Mouse (Mus musculus): ENCODE data around the gene Serping1. TPM values are rescaled to one million over a fixed set of nuclear protein-coding genes. Genes with fewer than 3 reads are reported as not detected.
A peak's percentile ranks its signal among the peaks of the same experiment; 100 is the strongest.

The Serping1 gene
- polyA plus RNA-seq, 1 experiment: 0.15 TPM

DNA sequence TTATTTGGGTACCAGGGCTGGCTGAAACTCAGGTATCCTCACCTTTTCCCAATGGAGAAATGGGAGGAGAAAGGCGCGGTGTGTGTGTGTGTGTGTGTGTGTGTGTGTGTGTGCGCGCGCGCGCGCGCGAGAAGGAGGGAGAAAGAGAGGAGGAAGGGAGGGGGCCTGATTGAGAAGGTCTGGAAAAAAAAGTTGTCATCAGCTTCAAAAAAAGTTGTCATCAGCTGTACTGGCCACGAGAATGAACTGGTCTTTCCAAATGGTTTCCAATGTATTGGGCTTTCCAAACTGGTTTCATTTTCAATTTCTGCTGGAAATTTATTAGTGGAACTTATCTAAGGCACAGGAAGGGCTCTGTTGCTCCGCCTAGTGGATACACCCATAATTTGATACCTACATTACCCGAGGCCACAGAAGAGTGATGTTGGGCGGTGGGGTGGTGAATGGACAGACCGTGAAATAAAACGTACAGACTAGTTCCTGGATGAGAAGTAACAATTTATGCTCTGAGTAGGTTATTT lies 23.9 kb upstream of the Serping1 start:
- H3ac ChIP-seq (ENCODE audit: control insufficient read depth, insufficient read length, low read depth): peak overlapping the region; percentile 50
- no peaks in the 10 kb centered on the region for H3K27me3 ChIP-seq (ENCODE audit: control insufficient read depth, insufficient read depth, insufficient read length)
- TF ChIP-seq MYOD1 (IDR thresholded peaks at IDR 0.05; ENCODE audit: control insufficient read depth, insufficient read length, low read depth) (no peak), MYOG (IDR thresholded peaks at IDR 0.05; ENCODE audit: control insufficient read depth, extremely low read depth, insufficient read length) (no peak)
- H3K4me3 ChIP-seq (ENCODE audit: insufficient read depth, poor library complexity, severe bottlenecking): peak overlapping the region; percentile 59
- H3K79me2 ChIP-seq (ENCODE audit: control insufficient read depth, insufficient read depth): no peaks in the 10 kb centered on the region
- no peaks in the 10 kb centered on the region for H3K79me3 ChIP-seq (ENCODE audit: low read depth)
- no peaks in the 10 kb centered on the region for H3K36me3 ChIP-seq (ENCODE audit: control insufficient read depth, insufficient read depth)

DNA sequence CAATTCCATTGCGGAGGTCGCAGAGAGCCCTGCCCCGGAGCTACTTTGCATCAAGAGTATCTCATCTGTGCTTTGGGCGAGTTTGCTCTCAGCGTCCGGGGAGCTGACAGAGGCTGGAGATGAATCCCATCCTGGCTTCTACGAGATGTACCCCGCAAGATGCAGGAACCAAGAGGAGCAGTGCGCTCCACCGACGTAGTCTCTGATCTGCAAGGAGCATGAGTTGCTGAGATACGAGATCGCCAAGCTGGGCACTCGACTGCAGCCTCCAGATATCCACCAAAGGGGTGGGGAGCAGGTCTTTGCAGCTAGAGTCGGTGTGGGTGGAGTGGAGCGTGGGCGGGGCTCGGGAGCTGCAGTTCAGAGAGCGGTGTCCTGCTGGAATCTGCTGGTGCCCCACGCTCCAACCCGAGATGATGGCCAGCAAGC lies 23.3 kb upstream of the Serping1 start, which contains the start of gene Ube2l6:
Gene Ube2l6 (plus strand): TSS at position 336 of the 429 bp plus-strand sequence.
- TF ChIP-seq MAX (IDR thresholded peaks at IDR 0.05): no peak
- TF ChIP-seq MYOD1 (IDR thresholded peaks at IDR 0.05; ENCODE audit: control insufficient read depth, insufficient read length, low read depth): no peak
- TF ChIP-seq CEBPB (IDR thresholded peaks at IDR 0.05; ENCODE audit: low read depth): no peak
- no peak for TF ChIP-seq MYOG (IDR thresholded peaks at IDR 0.05; ENCODE audit: control insufficient read depth, extremely low read depth, insufficient read length)
- H3K36me3 ChIP-seq (ENCODE audit: control insufficient read depth, insufficient read depth): no peaks in the 10 kb centered on the region

DNA sequence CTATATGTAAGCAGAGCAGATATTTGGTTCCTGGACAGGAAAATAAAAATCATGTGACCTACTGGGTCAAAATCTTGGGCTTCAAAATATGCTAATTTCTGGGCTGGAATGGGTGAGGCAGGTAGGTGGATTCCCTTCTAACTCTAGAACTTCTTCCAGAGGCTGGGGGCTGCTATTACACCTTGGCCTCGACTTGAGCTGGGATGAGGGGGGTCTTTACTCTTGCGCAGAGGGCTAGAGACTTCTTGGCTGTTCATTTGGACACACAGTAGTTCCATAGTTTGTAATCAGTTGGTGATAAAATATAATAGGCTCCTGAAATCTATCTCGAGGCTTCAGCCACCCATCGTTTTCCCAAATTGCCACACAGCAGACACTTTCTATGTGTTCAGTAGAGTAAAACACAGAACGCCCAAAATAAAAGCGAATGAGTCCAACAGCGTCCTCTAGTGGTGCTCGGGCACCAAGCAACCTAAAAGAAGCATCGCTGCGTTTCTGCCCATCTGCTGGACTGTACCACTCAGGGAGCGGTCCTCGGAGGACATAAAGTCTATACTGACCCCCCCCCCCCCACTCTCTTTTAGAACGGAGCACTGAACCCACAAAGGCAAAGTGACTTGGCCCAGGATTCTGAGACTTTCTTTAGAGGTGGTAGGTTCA lies 22.7 kb upstream of the Serping1 start:
- Histone ChIP-seq H3ac (ENCODE audit: control insufficient read depth, insufficient read length, low read depth) (peak overlapping the region; percentile 50), H3K79me3 (ENCODE audit: low read depth) (no peaks in the 10 kb centered on the region), H3K36me3 (ENCODE audit: control insufficient read depth, insufficient read depth) (no peaks in the 10 kb centered on the region), H3K4me3 (ENCODE audit: insufficient read depth, poor library complexity, severe bottlenecking) (peak overlapping the region; percentile 59), H3K79me2 (ENCODE audit: control insufficient read depth, insufficient read depth) (no peaks in the 10 kb centered on the region), H3K27me3 (ENCODE audit: control insufficient read depth, insufficient read depth, insufficient read length) (no peaks in the 10 kb centered on the region)
- TF ChIP-seq CTCF (IDR thresholded peaks at IDR 0.05; ENCODE audit: control insufficient read depth, insufficient read depth, insufficient read length): peak; percentile 77
- no peak for TF ChIP-seq MYOG (IDR thresholded peaks at IDR 0.05; ENCODE audit: control insufficient read depth, extremely low read depth, insufficient read length)

More for the DNA sequence above, 23.3 kb upstream of the Serping1 start, which contains the start of gene Ube2l6:
- no peaks in the 10 kb centered on the region for H3K79me3 ChIP-seq (ENCODE audit: low read depth)
- peak within 1 kb of the TSS; percentile 59 for H3K4me3 ChIP-seq (ENCODE audit: insufficient read depth, poor library complexity, severe bottlenecking)
- H3K79me2 ChIP-seq (ENCODE audit: control insufficient read depth, insufficient read depth): no peaks in the 10 kb centered on the region
- no peaks in the 10 kb centered on the region for H3K27me3 ChIP-seq (ENCODE audit: control insufficient read depth, insufficient read depth, insufficient read length)
- peak within 1 kb of the TSS; percentile 50 for H3ac ChIP-seq (ENCODE audit: control insufficient read depth, insufficient read length, low read depth)

DNA sequence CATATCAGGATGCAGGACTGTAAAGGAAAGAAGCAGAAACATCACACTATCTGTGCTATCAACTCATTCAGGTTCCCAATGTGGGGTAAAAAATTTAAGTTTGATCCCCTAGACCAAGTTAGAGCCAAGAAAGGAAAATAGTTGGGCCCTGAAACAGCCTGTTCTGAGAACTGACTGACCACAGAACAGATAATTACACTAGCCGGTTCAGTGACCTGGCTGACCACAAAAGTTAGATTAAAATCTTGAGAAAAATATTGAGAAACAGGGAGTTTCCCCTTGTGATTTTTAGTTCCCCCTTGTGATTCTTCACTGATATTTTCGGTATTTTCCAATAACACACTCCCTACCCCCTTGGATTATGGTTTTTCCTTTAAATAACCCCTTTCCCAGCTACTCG lies 18.6 kb upstream of the Serping1 start:
- H3K4me3 ChIP-seq (ENCODE audit: insufficient read depth, poor library complexity, severe bottlenecking): no peak overlapping the region
- no peak for TF ChIP-seq CEBPB (IDR thresholded peaks at IDR 0.05; ENCODE audit: low read depth)
- no peak for TF ChIP-seq MYOD1 (IDR thresholded peaks at IDR 0.05; ENCODE audit: control insufficient read depth, insufficient read length, low read depth)
- H3K79me2 ChIP-seq (ENCODE audit: control insufficient read depth, insufficient read depth): no peaks in the 10 kb centered on the region
- no peaks in the 10 kb centered on the region for H3K79me3 ChIP-seq (ENCODE audit: low read depth)
- H3K27me3 ChIP-seq (ENCODE audit: control insufficient read depth, insufficient read depth, insufficient read length): no peaks in the 10 kb centered on the region
- no peak overlapping the region for H3ac ChIP-seq (ENCODE audit: control insufficient read depth, insufficient read length, low read depth)
- no peaks in the 10 kb centered on the region for H3K36me3 ChIP-seq (ENCODE audit: control insufficient read depth, insufficient read depth)

DNA sequence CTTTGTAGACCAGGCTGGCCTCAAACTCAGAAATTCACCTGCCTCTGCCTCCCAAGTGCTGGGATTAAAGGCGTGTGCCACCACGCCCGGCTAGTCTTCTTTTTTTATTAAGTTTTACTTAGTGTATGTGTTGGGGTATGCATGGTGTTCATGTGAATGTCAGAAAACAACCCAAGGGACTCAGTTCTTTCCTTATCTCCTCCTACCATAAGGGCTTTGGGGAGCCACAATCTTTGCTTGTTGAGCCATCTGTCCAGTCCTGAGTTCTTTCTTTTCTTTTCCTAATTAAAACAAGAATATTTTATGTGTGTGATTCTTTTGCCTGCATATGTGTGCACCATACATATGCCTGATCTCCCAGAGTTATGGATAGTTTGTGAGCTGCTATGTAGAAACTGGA lies 17.9 kb upstream of the Serping1 start:
- no peaks in the 10 kb centered on the region for H3K79me3 ChIP-seq (ENCODE audit: low read depth)
- TF ChIP-seq MYOD1 (IDR thresholded peaks at IDR 0.05; ENCODE audit: control insufficient read depth, insufficient read length, low read depth): no peak
- no peak for TF ChIP-seq FOSL1 (IDR thresholded peaks at IDR 0.05; ENCODE audit: insufficient read depth, low read length, poor library complexity, severe bottlenecking)
- TF ChIP-seq MYOG (IDR thresholded peaks at IDR 0.05; ENCODE audit: control insufficient read depth, extremely low read depth, insufficient read length): no peak
- no peak for TF ChIP-seq CEBPB (IDR thresholded peaks at IDR 0.05; ENCODE audit: low read depth)
- no peak for TF ChIP-seq USF1 (IDR thresholded peaks at IDR 0.05; ENCODE audit: low read depth)
- TF ChIP-seq MAX (IDR thresholded peaks at IDR 0.05): no peak
- no peak for TF ChIP-seq CTCF (IDR thresholded peaks at IDR 0.05; ENCODE audit: control insufficient read depth, insufficient read depth, insufficient read length)
- no peaks in the 10 kb centered on the region for H3K36me3 ChIP-seq (ENCODE audit: control insufficient read depth, insufficient read depth)
- H3K79me2 ChIP-seq (ENCODE audit: control insufficient read depth, insufficient read depth): no peaks in the 10 kb centered on the region
- no peaks in the 10 kb centered on the region for H3K27me3 ChIP-seq (ENCODE audit: control insufficient read depth, insufficient read depth, insufficient read length)
- H3K4me3 ChIP-seq (ENCODE audit: insufficient read depth, poor library complexity, severe bottlenecking): no peak overlapping the region
- no peak overlapping the region for H3ac ChIP-seq (ENCODE audit: control insufficient read depth, insufficient read length, low read depth)

DNA sequence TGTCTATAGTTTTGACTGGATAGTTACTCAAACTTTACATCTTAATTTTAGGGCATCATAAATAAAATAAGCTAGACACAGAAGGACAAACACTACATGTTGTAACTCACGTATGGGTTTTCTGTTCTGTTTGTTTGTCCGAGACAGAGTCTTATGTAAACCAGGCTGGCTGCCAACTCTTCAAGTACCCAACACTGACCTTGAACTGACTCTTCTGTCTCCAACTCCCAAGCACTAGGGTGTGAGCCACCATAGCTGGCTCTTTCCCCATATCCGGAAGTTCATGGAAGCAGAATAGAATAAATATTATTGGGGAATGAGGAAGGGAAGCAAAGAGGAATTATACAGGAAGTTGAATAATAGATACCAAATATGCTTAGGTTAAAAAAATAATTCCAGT lies 17.3 kb upstream of the Serping1 start:
- Histone ChIP-seq H3K79me3 (ENCODE audit: low read depth) (no peaks in the 10 kb centered on the region), H3K27me3 (ENCODE audit: control insufficient read depth, insufficient read depth, insufficient read length) (no peaks in the 10 kb centered on the region), H3K4me3 (ENCODE audit: insufficient read depth, poor library complexity, severe bottlenecking) (no peak overlapping the region), H3K36me3 (ENCODE audit: control insufficient read depth, insufficient read depth) (no peaks in the 10 kb centered on the region), H3K79me2 (ENCODE audit: control insufficient read depth, insufficient read depth) (no peaks in the 10 kb centered on the region), H3ac (ENCODE audit: control insufficient read depth, insufficient read length, low read depth) (no peak overlapping the region)
- TF ChIP-seq CEBPB (IDR thresholded peaks at IDR 0.05; ENCODE audit: low read depth) (no peak), USF1 (IDR thresholded peaks at IDR 0.05; ENCODE audit: low read depth) (no peak), MYOG (IDR thresholded peaks at IDR 0.05; ENCODE audit: control insufficient read depth, extremely low read depth, insufficient read length) (no peak), CTCF (IDR thresholded peaks at IDR 0.05; ENCODE audit: control insufficient read depth, insufficient read depth, insufficient read length) (no peak), MAX (IDR thresholded peaks at IDR 0.05) (no peak), FOSL1 (IDR thresholded peaks at IDR 0.05; ENCODE audit: insufficient read depth, low read length, poor library complexity, severe bottlenecking) (no peak), MYOD1 (IDR thresholded peaks at IDR 0.05; ENCODE audit: control insufficient read depth, insufficient read length, low read depth) (no peak)
